Mouse (Mus musculus): Measurements from ENCODE around the gene Nmb. TPM values are rescaled to one million over a fixed set of nuclear protein-coding genes. Genes with fewer than 3 reads are reported as not detected.
A peak's percentile ranks its signal among the peaks of the same experiment; 100 is the strongest.

Gene Nmb
- polyA plus RNA-seq, 1 experiment from 2014 or later, result 7.7 TPM

GRCm38 (mm10) chr7:80873038-80873437 lies 31.8 kb downstream of the Nmb start:
- no peak overlapping the region for H3K27ac ChIP-seq (replicated peaks; ENCODE audit: low read depth, low read length)
- no peaks in the 10 kb centered on the region for H3K27me3 ChIP-seq (replicated peaks; ENCODE audit: control insufficient read depth, insufficient read depth, low read length)
- no peaks in the 10 kb centered on the region for H3K4me1 ChIP-seq (ENCODE audit: control insufficient read depth, insufficient read depth, low read length)
- H3K4me2 ChIP-seq (ENCODE audit: low read depth, low read length), result no peak overlapping the region
- H3K9ac ChIP-seq (ENCODE audit: low read depth, low read length), result no peak overlapping the region
- WGBS, result 86% methylated on average over 5 of the region's 5 CpGs
- H3K9me3 ChIP-seq (ENCODE audit: control insufficient read depth, low read length), result no peaks in the 10 kb centered on the region
- ATAC-seq (ENCODE audit: low read depth), result no peak
- peaks cover 91% of the 10 kb centered on the region for H3K36me3 ChIP-seq (ENCODE audit: control insufficient read depth, insufficient read depth, low read length)
- no peak for DNase-seq (ENCODE audit: low spot score)
- no peak overlapping the region for H3K4me3 ChIP-seq (ENCODE audit: low read depth, low read length)

GRCm38 (mm10) chr7:80868686-80869085 lies 36.2 kb downstream of the Nmb start:
- Histone ChIP-seq H3K4me3 (ENCODE audit: low read depth, low read length) (no peak overlapping the region), H3K36me3 (ENCODE audit: control insufficient read depth, insufficient read depth, low read length) (peaks cover 90% of the 10 kb centered on the region), H3K9ac (ENCODE audit: low read depth, low read length) (no peak overlapping the region), H3K4me1 (ENCODE audit: control insufficient read depth, insufficient read depth, low read length) (no peaks in the 10 kb centered on the region), H3K4me2 (ENCODE audit: low read depth, low read length) (no peak overlapping the region), H3K9me3 (ENCODE audit: control insufficient read depth, low read length) (no peaks in the 10 kb centered on the region), H3K27ac (replicated peaks; ENCODE audit: low read depth, low read length) (no peak overlapping the region), H3K27me3 (replicated peaks; ENCODE audit: control insufficient read depth, insufficient read depth, low read length) (no peaks in the 10 kb centered on the region)
- WGBS, result 88% methylated on average over 2 of the region's 2 CpGs
- ATAC-seq (ENCODE audit: low read depth) (no peak), DNase-seq (ENCODE audit: low spot score) (no peak)

GRCm38 (mm10) chr7:80866514-80867147 lies 38.2 kb downstream of the Nmb start:
- Histone ChIP-seq H3K4me3 (ENCODE audit: low read depth, low read length) (no peak overlapping the region), H3K27me3 (replicated peaks; ENCODE audit: control insufficient read depth, insufficient read depth, low read length) (no peaks in the 10 kb centered on the region), H3K27ac (replicated peaks; ENCODE audit: low read depth, low read length) (no peak overlapping the region), H3K9ac (ENCODE audit: low read depth, low read length) (no peak overlapping the region), H3K36me3 (ENCODE audit: control insufficient read depth, insufficient read depth, low read length) (peaks cover 80% of the 10 kb centered on the region), H3K4me2 (ENCODE audit: low read depth, low read length) (no peak overlapping the region), H3K9me3 (ENCODE audit: control insufficient read depth, low read length) (no peaks in the 10 kb centered on the region), H3K4me1 (ENCODE audit: control insufficient read depth, insufficient read depth, low read length) (peaks cover 7% of the 10 kb centered on the region; the same call in 1 of the 2 replicates)
- no peak for DNase-seq (ENCODE audit: low spot score)
- WGBS, result 75% methylated on average over 7 of the region's 7 CpGs
- ATAC-seq (ENCODE audit: low read depth), result no peak

- Histone ChIP-seq H3K36me3 (ENCODE audit: control insufficient read depth, insufficient read depth, low read length) (peaks cover 70% of the 10 kb centered on the region), H3K27ac (replicated peaks; ENCODE audit: low read depth, low read length) (no peak overlapping the region), H3K4me1 (ENCODE audit: control insufficient read depth, insufficient read depth, low read length) (peaks cover 11% of the 10 kb centered on the region; the same call in 1 of the 2 replicates), H3K4me3 (ENCODE audit: low read depth, low read length) (no peak overlapping the region), H3K27me3 (replicated peaks; ENCODE audit: control insufficient read depth, insufficient read depth, low read length) (no peaks in the 10 kb centered on the region), H3K4me2 (ENCODE audit: low read depth, low read length) (no peak overlapping the region), H3K9ac (ENCODE audit: low read depth, low read length) (no peak overlapping the region), H3K9me3 (ENCODE audit: control insufficient read depth, low read length) (no peaks in the 10 kb centered on the region)
- ATAC-seq (ENCODE audit: low read depth), result no peak
- no peak for DNase-seq (ENCODE audit: low spot score)
- 94% methylated on average over 7 of the region's 7 CpGs for WGBS
Observed at GRCm38 (mm10) chr7:80865521-80865920, 39.4 kb downstream of the Nmb start.

GRCm38 (mm10) chr7:80864831-80865230 lies 40.0 kb downstream of the Nmb start:
- no peak overlapping the region for H3K9ac ChIP-seq (ENCODE audit: low read depth, low read length)
- DNase-seq (ENCODE audit: low spot score), result no peak
- H3K27me3 ChIP-seq (replicated peaks; ENCODE audit: control insufficient read depth, insufficient read depth, low read length), result no peaks in the 10 kb centered on the region
- H3K4me1 ChIP-seq (ENCODE audit: control insufficient read depth, insufficient read depth, low read length), result peaks cover 15% of the 10 kb centered on the region; the same call in 1 of the 2 replicates
- no peak for ATAC-seq (ENCODE audit: low read depth)
- H3K4me2 ChIP-seq (ENCODE audit: low read depth, low read length), result no peak overlapping the region
- no peak overlapping the region for H3K4me3 ChIP-seq (ENCODE audit: low read depth, low read length)
- no peak overlapping the region for H3K27ac ChIP-seq (replicated peaks; ENCODE audit: low read depth, low read length)
- WGBS, result 66% methylated on average over 8 of the region's 8 CpGs
- H3K36me3 ChIP-seq (ENCODE audit: control insufficient read depth, insufficient read depth, low read length), result peaks cover 65% of the 10 kb centered on the region
- no peaks in the 10 kb centered on the region for H3K9me3 ChIP-seq (ENCODE audit: control insufficient read depth, low read length)

- no peak for ATAC-seq (ENCODE audit: low read depth)
- 67% methylated on average over 1 of the region's 1 CpGs for WGBS
- peaks cover 61% of the 10 kb centered on the region for H3K36me3 ChIP-seq (ENCODE audit: control insufficient read depth, insufficient read depth, low read length)
Observed at GRCm38 (mm10) chr7:80864151-80864550, 40.7 kb downstream of the Nmb start.

GRCm38 (mm10) chr7:80863520-80863919 lies 41.4 kb downstream of the Nmb start:
- 89% methylated on average over 5 of the region's 5 CpGs for WGBS
- Histone ChIP-seq H3K27me3 (replicated peaks; ENCODE audit: control insufficient read depth, insufficient read depth, low read length) (no peaks in the 10 kb centered on the region), H3K27ac (replicated peaks; ENCODE audit: low read depth, low read length) (no peak overlapping the region), H3K36me3 (ENCODE audit: control insufficient read depth, insufficient read depth, low read length) (peaks cover 54% of the 10 kb centered on the region), H3K4me2 (ENCODE audit: low read depth, low read length) (no peak overlapping the region), H3K9ac (ENCODE audit: low read depth, low read length) (no peak overlapping the region), H3K4me1 (ENCODE audit: control insufficient read depth, insufficient read depth, low read length) (peaks cover 15% of the 10 kb centered on the region; the same call in 1 of the 2 replicates), H3K9me3 (ENCODE audit: control insufficient read depth, low read length) (no peaks in the 10 kb centered on the region), H3K4me3 (ENCODE audit: low read depth, low read length) (no peak overlapping the region)
- DNase-seq (ENCODE audit: low spot score), result no peak
- ATAC-seq (ENCODE audit: low read depth), result no peak

More at GRCm38 (mm10) chr7:80864151-80864550, 40.7 kb downstream of the Nmb start:
- Histone ChIP-seq H3K9me3 (ENCODE audit: control insufficient read depth, low read length) (no peaks in the 10 kb centered on the region), H3K27ac (replicated peaks; ENCODE audit: low read depth, low read length) (no peak overlapping the region), H3K4me1 (ENCODE audit: control insufficient read depth, insufficient read depth, low read length) (peaks cover 15% of the 10 kb centered on the region; the same call in 1 of the 2 replicates), H3K4me3 (ENCODE audit: low read depth, low read length) (no peak overlapping the region), H3K9ac (ENCODE audit: low read depth, low read length) (no peak overlapping the region), H3K27me3 (replicated peaks; ENCODE audit: control insufficient read depth, insufficient read depth, low read length) (no peaks in the 10 kb centered on the region), H3K4me2 (ENCODE audit: low read depth, low read length) (no peak overlapping the region)
- no peak for DNase-seq (ENCODE audit: low spot score)

- 92% methylated on average over 2 of the region's 2 CpGs for WGBS
- no peak overlapping the region for H3K4me3 ChIP-seq (ENCODE audit: low read depth, low read length)
Observed at GRCm38 (mm10) chr7:80862475-80862874, 42.4 kb downstream of the Nmb start.

GRCm38 (mm10) chr7:80860729-80861274 lies 44.1 kb downstream of the Nmb start, which contains the start of gene Zscan2:
Gene Zscan2 (plus strand): TSS chr7:80860920.
- ATAC-seq (ENCODE audit: low read depth) (peak; percentile 99), DNase-seq (ENCODE audit: low spot score) (peak; percentile 98)
- peaks cover 15% of the 10 kb centered on the region; the same call in 1 of the 2 replicates for H3K4me1 ChIP-seq (ENCODE audit: control insufficient read depth, insufficient read depth, low read length)
- H3K27ac ChIP-seq (replicated peaks; ENCODE audit: low read depth, low read length), result peak within 1 kb of the TSS; percentile 81
- H3K4me3 ChIP-seq (ENCODE audit: low read depth, low read length), result peak within 1 kb of the TSS; percentile 90
- 1% methylated on average over 21 of the region's 40 CpGs for WGBS
- H3K9ac ChIP-seq (ENCODE audit: low read depth, low read length), result peak within 1 kb of the TSS; percentile 91
- H3K27me3 ChIP-seq (replicated peaks; ENCODE audit: control insufficient read depth, insufficient read depth, low read length), result no peaks in the 10 kb centered on the region
- no peaks in the 10 kb centered on the region for H3K9me3 ChIP-seq (ENCODE audit: control insufficient read depth, low read length)
- H3K36me3 ChIP-seq (ENCODE audit: control insufficient read depth, insufficient read depth, low read length), result peaks cover 28% of the 10 kb centered on the region
- peak within 1 kb of the TSS; percentile 92 for H3K4me2 ChIP-seq (ENCODE audit: low read depth, low read length)

More at GRCm38 (mm10) chr7:80862475-80862874, 42.4 kb downstream of the Nmb start:
- Histone ChIP-seq H3K36me3 (ENCODE audit: control insufficient read depth, insufficient read depth, low read length) (peaks cover 44% of the 10 kb centered on the region), H3K9me3 (ENCODE audit: control insufficient read depth, low read length) (no peaks in the 10 kb centered on the region), H3K4me2 (ENCODE audit: low read depth, low read length) (peak overlapping the region; percentile 92; the same call in 1 of the 2 replicates), H3K27ac (replicated peaks; ENCODE audit: low read depth, low read length) (no peak overlapping the region), H3K9ac (ENCODE audit: low read depth, low read length) (no peak overlapping the region), H3K4me1 (ENCODE audit: control insufficient read depth, insufficient read depth, low read length) (peaks cover 15% of the 10 kb centered on the region; the same call in 1 of the 2 replicates), H3K27me3 (replicated peaks; ENCODE audit: control insufficient read depth, insufficient read depth, low read length) (no peaks in the 10 kb centered on the region)
- no peak for ATAC-seq (ENCODE audit: low read depth)
- DNase-seq (ENCODE audit: low spot score), result no peak

All from embryonic facial prominence, embryonic 14.5 days (tissue).